Mouse (Mus musculus) right cerebral cortex, postnatal 36 days (tissue): ENCODE data around the gene 0610010K14Rik.

ENCODE experiments used
- DNase-seq, 2 experiments: peaks; one replicate each; pipeline ENCODE4 v3.0.0; 2022; ENCODE audit warnings: low spot score in 2 of 2, mixed read lengths in 1 of 2

0610010K14Rik gene

GRCm38 (mm10) chr11:70237457-70238167, at the start of gene 0610010K14Rik:
Gene 0610010K14Rik, minus strand, starts transcription at chr11:70237914.
- DNase-seq: peak; percentile 96 to 97

- DNase-seq: no peak
Measured at GRCm38 (mm10) chr11:70285686-70286085, 48.0 kb upstream of the 0610010K14Rik start.

GRCm38 (mm10) chr11:70284757-70285156, 47.0 kb upstream of the 0610010K14Rik start:
- DNase-seq: no peak

- DNase-seq: no peak
Measured at GRCm38 (mm10) chr11:70283666-70284065, 46.0 kb upstream of the 0610010K14Rik start.

- no peak for DNase-seq
Measured at GRCm38 (mm10) chr11:70280441-70280840, 42.7 kb upstream of the 0610010K14Rik start.

- DNase-seq: no peak
Measured at GRCm38 (mm10) chr11:70278961-70279360, 41.2 kb upstream of the 0610010K14Rik start.

GRCm38 (mm10) chr11:70271641-70272040, 33.9 kb upstream of the 0610010K14Rik start:
- no peak for DNase-seq

- DNase-seq: no peak
Measured at GRCm38 (mm10) chr11:70266405-70266804, 28.7 kb upstream of the 0610010K14Rik start.

- no peak for DNase-seq
Measured at GRCm38 (mm10) chr11:70265819-70266218, 28.1 kb upstream of the 0610010K14Rik start.

GRCm38 (mm10) chr11:70265252-70265651, 27.5 kb upstream of the 0610010K14Rik start:
- no peak for DNase-seq

- DNase-seq: no peak
Measured at GRCm38 (mm10) chr11:70259035-70259434, 21.3 kb upstream of the 0610010K14Rik start.

- no peak for DNase-seq
Measured at GRCm38 (mm10) chr11:70254931-70255531, 17.3 kb upstream of the 0610010K14Rik start, which contains the start of gene Alox12. Gene Alox12, minus strand, starts transcription at chr11:70255353.

- no peak for DNase-seq
Measured at GRCm38 (mm10) chr11:70254337-70254736, 16.6 kb upstream of the 0610010K14Rik start.

- no peak for DNase-seq
Measured at GRCm38 (mm10) chr11:70251853-70252252, 14.1 kb upstream of the 0610010K14Rik start.

- no peak for DNase-seq
Measured at GRCm38 (mm10) chr11:70250150-70250549, 12.4 kb upstream of the 0610010K14Rik start.

- DNase-seq: no peak
Measured at GRCm38 (mm10) chr11:70247136-70247845, 9.6 kb upstream of the 0610010K14Rik start.

GRCm38 (mm10) chr11:70242591-70242990, 4.9 kb upstream of the 0610010K14Rik start:
- DNase-seq: no peak

- DNase-seq: peak; percentile 68 to 76
Measured at GRCm38 (mm10) chr11:70239541-70240279, 2.0 kb upstream of the 0610010K14Rik start, which contains the start of the genes Gm21988 and Rnasek. Gene Gm21988, minus strand, starts transcription at chr11:70239830. Gene Rnasek, minus strand, starts transcription at chr11:70239842.

- DNase-seq: no peak
Measured at GRCm38 (mm10) chr11:70238591-70239440, 1.1 kb upstream of the 0610010K14Rik start.

GRCm38 (mm10) chr11:70236717-70237116, 997 bp downstream of the 0610010K14Rik start:
- no peak for DNase-seq
